Mouse (Mus musculus): ENCODE data around the gene Klk4.

Klk4 gene

GRCm38 (mm10) chr7:43919559-43920451 lies 38.8 kb downstream of the Klk4 start:
- DNase-seq (ENCODE audit: low read depth, low spot score) = peak; percentile 79

- DNase-seq (ENCODE audit: low read depth, low spot score) = no peak
Measured at GRCm38 (mm10) chr7:43920582-43920981, 39.6 kb downstream of the Klk4 start.

- DNase-seq (ENCODE audit: low read depth, low spot score) = no peak
Measured at GRCm38 (mm10) chr7:43921087-43921486, 40.1 kb downstream of the Klk4 start.

- DNase-seq (ENCODE audit: low read depth, low spot score) = no peak
Measured at GRCm38 (mm10) chr7:43921941-43922340, 41.0 kb downstream of the Klk4 start.

GRCm38 (mm10) chr7:43925985-43926384 lies 45.0 kb downstream of the Klk4 start:
- DNase-seq (ENCODE audit: low read depth, low spot score) = peak; percentile 20

- DNase-seq (ENCODE audit: low read depth, low spot score) = peak; percentile 34
Measured at GRCm38 (mm10) chr7:43928521-43928920, 47.6 kb downstream of the Klk4 start.

- DNase-seq (ENCODE audit: low read depth, low spot score) = no peak
Measured at GRCm38 (mm10) chr7:43932337-43932736, 51.4 kb downstream of the Klk4 start.

- DNase-seq (ENCODE audit: low read depth, low spot score) = no peak
Measured at GRCm38 (mm10) chr7:43933440-43933839, 52.5 kb downstream of the Klk4 start, which contains the start of gene Klk15. TSS of gene Klk15 (plus strand) at chr7:43933740.

GRCm38 (mm10) chr7:43934747-43935146 lies 53.8 kb downstream of the Klk4 start:
- DNase-seq (ENCODE audit: low read depth, low spot score) = no peak

All from brain, adult 2 months (tissue).